ENCODE assay signal across 9 mouse cellular contexts in genomic region chr14:79076560-79077300, GRCm38 (mm10).
DNase-seq lines count a peak whose midpoint lies in the region; ATAC-seq and TF ChIP-seq lines count a peak whose summit lies in the region.
"Had no signal": no experiment of that assay in that cellular context is flagged by ENCODE, and none has a peak within 500 bp of the region (broad histone marks: within the 10 kb centered on the region; RNA-seq: fewer than 3 reads in every experiment).

No protein-coding gene starts in this region.

- no peak overlapping the region for H3K9ac ChIP-seq in limb, embryonic 14.5 days (ENCODE audit: low read depth, low read length, severe bottlenecking)
- no peak overlapping the region for H3K9ac ChIP-seq in hindbrain, embryonic 12.5 days
- H3K9ac ChIP-seq in liver, embryonic 11.5 days (ENCODE audit: low read depth, low read length): no peak overlapping the region

- no peak for TF ChIP-seq POLR2A in limb, embryonic 14.5 days (IDR thresholded peaks at IDR 0.05; ENCODE audit: borderline replicate concordance, extremely low read depth, insufficient read depth, insufficient read length)

- no peaks in the 10 kb centered on the region for H3K27me3 ChIP-seq in limb, embryonic 14.5 days (ENCODE audit: control insufficient read depth, insufficient read depth, low read length)
- H3K27me3 ChIP-seq in hindbrain, embryonic 12.5 days: no peaks in the 10 kb centered on the region
- no peaks in the 10 kb centered on the region for H3K27me3 ChIP-seq in liver, embryonic 11.5 days (replicated peaks; ENCODE audit: control insufficient read depth, insufficient read depth, low read length)

- peak overlapping the region; percentile 59 for H3K27ac ChIP-seq in limb, embryonic 14.5 days (replicated peaks; ENCODE audit: low read depth, low read length)
- H3K27ac ChIP-seq in hindbrain, embryonic 12.5 days: no peak overlapping the region
- no peak overlapping the region for H3K27ac ChIP-seq in liver, embryonic 11.5 days (ENCODE audit: low read depth, low read length)

- no peak overlapping the region for H3K4me3 ChIP-seq in limb, embryonic 14.5 days (replicated peaks; ENCODE audit: low read length)
- H3K4me3 ChIP-seq in hindbrain, embryonic 12.5 days: no peak overlapping the region
- no peak overlapping the region for H3K4me3 ChIP-seq in liver, embryonic 11.5 days (ENCODE audit: low read depth, low read length)

- H3K4me1 ChIP-seq in limb, embryonic 14.5 days (ENCODE audit: control insufficient read depth, insufficient read depth, low read length): peaks cover 13% of the 10 kb centered on the region
- H3K4me1 ChIP-seq in hindbrain, embryonic 12.5 days: no peaks in the 10 kb centered on the region
- H3K4me1 ChIP-seq in liver, embryonic 11.5 days (replicated peaks; ENCODE audit: control insufficient read depth, insufficient read depth, low read length): no peaks in the 10 kb centered on the region

- DNase-seq in adrenal gland, postnatal 36 days: peak; percentile 5 to 26
- no peak for DNase-seq in adrenal gland, postnatal 4 days (ENCODE audit: low spot score in 2 of 2)
- DNase-seq in 3T3-L1 (ENCODE audit: low read depth, low spot score): peak; percentile 62
- DNase-seq in gastrocnemius, adult 8-10 months (ENCODE audit: low spot score in 2 of 2): peak; percentile 12 to 41
- peak; percentile 81 for DNase-seq in limb, embryonic 14.5 days (ENCODE audit: low spot score)
- no peak for DNase-seq in spleen, adult 18-20 months
- DNase-seq in liver, embryonic 11.5 days (ENCODE audit: low spot score): no peak
- DNase-seq: cerebellum, postnatal 14 days had no signal

- H3K9me3 ChIP-seq in limb, embryonic 14.5 days (ENCODE audit: control insufficient read depth, low read length): no peaks in the 10 kb centered on the region
- H3K9me3 ChIP-seq in hindbrain, embryonic 12.5 days (replicated peaks): no peaks in the 10 kb centered on the region
- H3K9me3 ChIP-seq in liver, embryonic 11.5 days (ENCODE audit: control insufficient read depth, low read length): no peaks in the 10 kb centered on the region

- 24% methylated on average over 9 of the region's 9 CpGs for WGBS in limb, embryonic 14.5 days
- 79% methylated on average over 9 of the region's 9 CpGs for WGBS in hindbrain, embryonic 12.5 days
- WGBS in liver, embryonic 11.5 days: 87% methylated on average over 9 of the region's 9 CpGs

- ATAC-seq in limb, embryonic 14.5 days (ENCODE audit: low FRiP score, low read depth): peak; percentile 47
- no peak for ATAC-seq in hindbrain, embryonic 12.5 days (ENCODE audit: low FRiP score)
- ATAC-seq in liver, embryonic 11.5 days (replicated peaks; ENCODE audit: low FRiP score): no peak

- H3K36me3 ChIP-seq in limb, embryonic 14.5 days (ENCODE audit: control insufficient read depth, insufficient read depth, low read length): no peaks in the 10 kb centered on the region
- H3K36me3 ChIP-seq in hindbrain, embryonic 12.5 days: no peaks in the 10 kb centered on the region
- no peaks in the 10 kb centered on the region for H3K36me3 ChIP-seq in liver, embryonic 11.5 days (ENCODE audit: control insufficient read depth, insufficient read depth, low read length)

- H3K4me2 ChIP-seq in limb, embryonic 14.5 days (replicated peaks; ENCODE audit: low read depth, low read length, severe bottlenecking): no peak overlapping the region
- H3K4me2 ChIP-seq in hindbrain, embryonic 12.5 days (replicated peaks): no peak overlapping the region
- H3K4me2 ChIP-seq in liver, embryonic 11.5 days: no peak overlapping the region

Comparison
In these comparisons a context has a peak if more than half of its experiments do, and no peak if none do; other contexts are left out.
1. DNase-seq: peak in adrenal gland, postnatal 36 days (2 of 2), 3T3-L1 (single experiment), gastrocnemius, adult 8-10 months (2 of 2) and limb, embryonic 14.5 days (single experiment); none in adrenal gland, postnatal 4 days (0 of 2), spleen, adult 18-20 months (0 of 2) and liver, embryonic 11.5 days (single experiment).